Mouse (Mus musculus) adrenal gland, postnatal 36 days (tissue): ENCODE data around the gene Vpreb1. TPM values are rescaled to one million over a fixed set of nuclear protein-coding genes. Genes with fewer than 3 reads are reported as not detected.
"Not testable (repeated sequence)": the region's sequence is repeated elsewhere in the genome, so short reads cannot be mapped to it uniquely, and the experiment has no call there.

ENCODE experiments used
- DNase-seq, 2 experiments: peaks; one replicate each; pipeline ENCODE4 v3.0.0; 2021; ENCODE audit warnings: mixed read lengths in 1 of 2
- total RNA-seq, 2 experiments: library from RNA; stranded (reverse); gene quantifications; 2 replicates each; pipeline ENCODE4 v1.2.3; 2021

The Vpreb1 gene
- total RNA-seq, 2 experiments from 2014 or later: 0.46 TPM; not detected in 1

DNA sequence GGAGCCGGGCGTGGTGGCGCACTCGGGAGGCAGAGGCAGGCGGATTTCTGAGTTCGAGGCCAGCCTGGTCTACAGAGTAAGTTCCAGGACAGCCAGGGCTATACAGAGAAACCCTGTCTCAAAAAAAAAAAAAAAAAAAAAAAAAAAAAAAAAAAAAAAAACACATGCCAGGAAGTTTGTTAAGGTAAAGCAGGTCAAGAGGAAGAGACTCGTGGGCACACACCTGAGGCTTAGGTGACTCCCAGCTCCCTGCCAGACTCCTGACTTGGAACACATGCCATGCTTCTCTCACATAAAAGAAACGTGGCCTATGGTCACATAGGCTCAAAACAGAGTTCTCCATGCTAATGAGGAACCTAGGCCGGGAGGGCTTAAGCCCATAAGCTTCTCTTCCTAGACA is 14.6 kb downstream of the Vpreb1 start:
- DNase-seq: not testable (repeated sequence)

DNA sequence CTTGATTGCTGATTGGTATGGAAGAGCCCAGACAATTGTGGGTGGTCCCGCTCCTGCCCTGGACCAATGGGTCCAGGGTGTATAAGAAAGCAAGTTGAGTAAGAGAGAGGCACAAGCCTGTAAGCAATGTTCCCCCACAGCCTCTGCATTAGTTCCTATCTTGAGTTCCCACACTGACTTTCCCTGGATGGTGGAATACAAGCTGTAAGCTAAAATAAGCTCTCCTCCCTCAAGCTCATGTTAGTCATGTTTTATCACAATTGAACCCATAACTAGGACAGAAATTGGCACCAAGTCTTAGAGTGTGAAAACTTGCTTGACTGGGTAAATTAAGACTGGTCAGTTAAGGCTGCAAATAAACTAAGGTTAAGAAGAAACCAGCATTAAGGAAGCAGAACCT is 15.1 kb downstream of the Vpreb1 start:
- DNase-seq: no peak

DNA sequence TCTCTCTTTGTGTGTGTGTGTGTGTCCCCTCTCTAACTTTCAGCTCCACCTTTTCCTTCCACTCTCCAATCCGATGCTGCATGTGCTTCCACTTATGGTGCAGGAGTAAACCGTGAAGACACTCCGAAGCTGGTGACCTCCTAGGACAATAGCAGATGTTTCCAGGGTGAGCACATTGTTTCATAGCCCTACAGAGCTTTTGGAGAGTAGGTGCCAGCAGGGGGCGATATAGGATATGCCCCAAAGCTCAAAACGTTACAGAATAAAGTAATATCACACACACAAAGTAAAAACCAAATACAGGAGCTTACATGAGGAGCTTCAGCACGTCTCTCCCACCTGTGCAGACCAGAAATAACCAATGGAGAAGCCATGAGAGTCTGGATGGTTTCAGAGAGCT is 15.8 kb downstream of the Vpreb1 start:
- peak; percentile 72 to 78 for DNase-seq

DNA sequence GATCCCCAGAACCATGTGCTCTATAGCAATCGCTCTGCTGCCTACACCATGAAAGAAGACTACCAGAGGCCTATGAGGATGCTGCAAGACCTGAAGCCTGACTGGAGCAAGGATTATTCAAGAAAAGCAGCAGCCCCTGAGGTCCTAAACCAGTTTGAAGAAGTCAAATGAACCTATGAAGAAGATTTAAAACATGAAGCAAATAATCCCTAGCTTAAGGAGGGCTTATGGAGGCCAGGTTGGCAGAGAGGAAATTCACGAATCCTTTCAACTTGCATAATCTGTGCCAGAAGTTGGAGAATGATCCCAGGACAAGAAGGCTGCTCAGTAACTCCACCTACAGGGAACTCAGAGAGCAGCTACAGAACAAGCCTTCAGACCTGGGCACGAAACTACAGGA is 18.2 kb downstream of the Vpreb1 start:
- no peak for DNase-seq

DNA sequence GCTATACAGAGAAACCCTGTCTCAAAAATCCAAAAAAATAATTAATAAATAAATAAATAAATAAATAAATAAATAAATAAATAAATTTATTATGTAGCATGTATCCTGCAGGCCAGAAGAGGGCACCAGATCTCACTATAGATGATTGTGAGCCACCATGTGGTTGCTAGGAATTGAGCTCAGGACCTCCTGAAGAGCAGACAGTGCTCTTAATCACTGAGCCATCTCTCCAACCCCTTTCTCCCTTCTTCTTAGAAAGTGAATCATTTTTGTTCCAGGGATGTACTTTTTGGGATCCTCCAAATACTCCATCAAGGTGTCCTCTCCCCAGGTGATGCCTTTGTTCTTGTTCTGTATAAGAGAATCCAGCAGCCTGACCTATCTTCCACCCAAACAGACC is 21.4 kb downstream of the Vpreb1 start:
- DNase-seq: no peak

DNA sequence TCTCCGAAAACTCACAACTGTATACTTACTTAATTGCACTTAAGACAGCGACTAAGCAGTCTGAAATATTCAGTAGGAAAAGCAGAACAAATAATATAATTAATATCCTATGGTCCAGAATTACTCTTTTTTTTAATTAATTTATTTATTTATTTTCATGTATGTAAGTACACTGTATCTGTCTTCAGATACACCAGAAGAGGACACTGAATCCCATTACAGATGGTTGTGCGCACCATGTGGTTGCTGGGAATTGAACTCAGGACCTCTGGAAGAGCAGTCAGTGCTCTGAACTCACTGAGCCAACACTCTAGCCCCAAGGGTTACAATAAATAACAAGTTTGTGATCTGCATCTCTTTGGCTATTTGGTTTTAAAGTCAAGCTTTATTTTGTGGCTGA is 41.0 kb downstream of the Vpreb1 start:
- DNase-seq: no peak

DNA sequence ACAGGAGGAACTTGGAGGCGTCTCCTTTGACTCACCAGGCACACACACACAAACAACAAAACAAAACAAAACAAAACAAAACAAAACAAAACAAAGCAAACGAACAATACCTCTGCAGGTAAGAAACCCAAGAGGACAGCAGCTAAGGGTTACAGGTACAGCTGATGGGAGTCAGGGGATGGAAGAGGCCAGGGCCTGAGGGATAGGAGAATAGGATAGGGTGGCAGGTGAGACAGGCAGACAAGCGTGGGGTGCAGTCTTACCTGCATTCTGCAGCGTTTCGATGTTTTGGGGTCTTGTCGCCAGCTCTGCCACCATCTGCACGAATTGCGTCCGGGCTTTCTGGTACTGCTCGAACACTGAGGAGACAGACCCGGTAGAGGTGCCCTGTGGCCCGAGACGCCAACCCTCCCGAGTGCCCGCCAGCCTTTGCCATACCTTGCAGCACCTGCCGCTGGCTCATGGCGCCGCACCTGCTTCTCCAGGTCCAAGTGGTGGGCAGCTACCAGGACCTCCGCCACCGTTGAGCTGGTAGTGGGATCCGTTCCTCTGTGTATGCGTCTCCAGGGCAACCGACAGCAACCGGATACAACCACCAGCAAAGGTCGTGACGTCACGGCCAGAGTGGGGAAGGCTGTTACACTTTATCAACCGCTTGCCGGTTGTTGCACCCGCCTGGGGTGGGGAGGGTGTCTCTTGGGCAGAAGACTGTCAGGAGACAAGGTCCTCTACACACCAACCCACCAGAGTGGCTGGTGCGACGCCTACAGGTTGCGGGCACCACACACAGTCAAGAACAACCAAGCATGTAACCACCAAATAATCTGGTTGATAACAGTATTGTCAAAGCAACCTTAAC is 41.7 kb downstream of the Vpreb1 start, which contains the start of gene Spag6l:
TSS of gene Spag6l (minus strand) at position 700 of the 859 bp plus-strand sequence.
- peak; percentile 48 to 52 for DNase-seq

DNA sequence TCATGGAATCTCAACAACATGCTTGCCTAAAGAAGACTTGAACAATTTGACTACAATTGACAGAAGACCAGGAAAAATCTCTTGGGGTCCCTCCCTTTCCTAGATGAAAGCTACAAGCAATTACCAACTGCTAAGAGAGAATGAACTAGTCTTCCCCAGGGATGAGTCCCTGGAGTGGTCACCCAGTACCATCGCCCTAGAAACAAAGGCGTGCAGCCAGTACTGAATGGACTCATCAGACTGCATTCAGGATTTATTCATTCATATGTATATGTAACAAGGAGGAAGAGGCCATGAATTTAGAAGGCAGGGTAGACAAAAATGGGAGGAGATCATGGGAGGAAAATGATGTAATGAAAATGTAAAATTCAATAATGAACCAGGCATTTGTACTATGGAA is 44.4 kb downstream of the Vpreb1 start:
- DNase-seq: no peak

DNA sequence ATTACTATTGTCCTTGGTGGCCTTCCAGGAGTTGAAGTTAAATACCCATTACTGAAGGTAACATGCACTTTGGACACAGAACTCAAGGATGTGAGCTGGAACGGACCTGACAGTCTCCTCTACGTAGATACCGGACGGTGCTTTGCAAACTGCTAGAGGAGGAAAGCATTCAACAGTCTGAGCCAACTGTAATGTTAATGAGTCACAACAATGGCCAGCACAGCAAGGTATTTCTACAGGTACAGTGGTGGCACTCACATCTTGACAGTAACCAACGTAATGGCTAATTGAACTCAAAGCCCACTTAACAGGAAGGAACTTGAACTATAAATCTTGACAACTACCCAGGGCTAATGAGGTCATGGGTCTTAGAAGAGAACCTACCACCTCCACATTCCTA is 45.2 kb downstream of the Vpreb1 start:
- no peak for DNase-seq

Other genes starting within 250 kb of the Vpreb1 start
- under 1 TPM in 1 of 2 experiments, not detected in 1; 0.23 TPM for gene Olfr19, start 194.4 kb downstream of the Vpreb1 start, total RNA-seq
- gene Spag6l, start 41.4 kb downstream of the Vpreb1 start, total RNA-seq: under 1 TPM; 0.10 to 0.30 TPM
- gene Igll1, start 6.9 kb downstream of the Vpreb1 start, total RNA-seq: not detected
- gene Top3b, start 107 bp downstream of the Vpreb1 start, total RNA-seq: 10 to 100 TPM; 49.0 to 51.6 TPM
- gene Ppm1f, start 25.6 kb upstream of the Vpreb1 start, total RNA-seq: 10 to 100 TPM; 38.2 to 45.0 TPM
- gene Mapk1, start 112.5 kb upstream of the Vpreb1 start, total RNA-seq: 100 to 1,000 TPM; 183 to 200 TPM
- gene Ypel1, start 198.9 kb upstream of the Vpreb1 start, total RNA-seq: 1 to 10 TPM; 3.3 to 7.8 TPM
- 10 to 100 TPM; 83.4 to 97.0 TPM for gene Ppil2, start 240.4 kb upstream of the Vpreb1 start, total RNA-seq